Mouse (Mus musculus) adrenal gland, adult 8-10 months (tissue): Measurements from ENCODE around the gene Hnrnpd. TPM values are rescaled to one million over a fixed set of nuclear protein-coding genes. Genes with fewer than 3 reads are reported as not detected.
A peak's percentile ranks its signal among the peaks of the same experiment; 100 is the strongest.

Experiments
- DNase-seq: peaks from one replicate; pipeline ENCODE4 v3.0.0; 2022
- total RNA-seq, 4 experiments: library from RNA; stranded (reverse); gene quantifications; 2 replicates each; pipeline ENCODE4 v1.2.4; 2022

Hnrnpd gene
- total RNA-seq, 4 experiments from 2014 or later: 72.1 to 188 (median 154) TPM

DNA sequence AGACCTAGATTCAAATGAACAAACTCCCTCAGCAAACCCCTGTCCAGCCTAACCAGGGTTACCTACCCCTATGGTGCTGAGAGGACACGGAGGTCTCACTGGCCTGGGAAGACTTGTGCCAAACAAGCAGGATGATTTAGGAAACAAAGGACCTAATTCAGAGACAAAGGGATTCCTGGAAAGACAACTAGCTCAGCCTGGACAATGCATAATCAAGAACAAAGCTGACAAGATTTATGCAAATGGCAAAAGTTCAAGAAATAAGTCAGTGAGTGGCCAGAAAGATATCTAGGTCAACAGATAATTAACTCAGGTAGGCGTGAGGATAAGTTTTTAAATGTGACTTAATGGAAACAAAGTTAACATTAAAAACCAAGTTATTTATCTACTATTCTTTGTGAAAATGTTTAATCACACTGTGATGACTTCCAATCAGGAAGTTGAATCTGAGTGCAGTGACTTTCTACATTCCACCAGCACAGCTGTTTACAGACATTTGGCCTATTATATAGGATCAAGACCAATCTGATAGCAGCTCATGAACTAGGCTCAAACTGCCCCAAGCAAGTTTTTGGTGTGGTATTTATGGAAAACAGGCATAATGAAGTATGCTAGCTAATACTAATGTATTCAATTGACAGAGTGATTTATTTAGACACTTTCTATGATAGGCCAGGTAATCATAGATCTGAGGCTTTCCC, 19.4 kb downstream of the Hnrnpd start:
- no peak for DNase-seq

DNA sequence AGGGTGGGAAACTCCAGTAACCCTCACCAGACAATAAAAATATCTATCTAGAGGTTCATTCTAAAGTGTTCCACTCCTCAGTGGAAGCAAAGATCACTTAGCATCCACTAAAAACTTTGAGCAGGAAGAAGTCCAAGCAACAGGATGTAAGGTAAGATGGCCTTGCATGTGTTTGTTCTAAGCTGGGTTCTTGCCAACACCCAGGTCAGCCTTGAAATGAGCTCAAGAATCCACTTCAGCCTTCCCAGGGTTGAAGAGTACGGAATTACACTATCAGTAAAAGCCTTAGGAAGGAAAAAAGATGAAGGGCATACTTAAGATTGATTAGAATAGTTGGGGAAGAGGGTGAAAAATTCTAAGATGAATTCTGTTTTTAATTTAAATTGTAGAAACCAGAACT, 20.1 kb downstream of the Hnrnpd start:
- no peak for DNase-seq

DNA sequence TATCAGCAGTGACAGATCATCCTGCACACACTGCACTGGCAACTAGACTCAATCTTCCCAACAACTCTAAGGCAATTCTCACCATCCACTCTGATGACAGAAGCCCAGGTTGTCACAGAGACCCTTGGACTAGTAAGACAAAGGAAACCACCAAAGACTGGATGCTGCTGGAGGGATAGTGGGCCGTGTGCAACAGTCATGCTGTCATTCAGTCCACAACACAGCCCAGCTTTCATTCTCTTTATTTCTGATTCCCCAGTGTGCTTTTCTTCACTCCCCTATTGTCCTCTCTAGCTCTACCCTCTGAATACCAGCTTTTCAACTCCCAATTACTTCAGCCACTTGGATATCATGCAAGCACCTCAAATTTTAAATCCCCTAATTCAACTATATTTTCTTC, 24.9 kb downstream of the Hnrnpd start:
- DNase-seq: no peak

DNA sequence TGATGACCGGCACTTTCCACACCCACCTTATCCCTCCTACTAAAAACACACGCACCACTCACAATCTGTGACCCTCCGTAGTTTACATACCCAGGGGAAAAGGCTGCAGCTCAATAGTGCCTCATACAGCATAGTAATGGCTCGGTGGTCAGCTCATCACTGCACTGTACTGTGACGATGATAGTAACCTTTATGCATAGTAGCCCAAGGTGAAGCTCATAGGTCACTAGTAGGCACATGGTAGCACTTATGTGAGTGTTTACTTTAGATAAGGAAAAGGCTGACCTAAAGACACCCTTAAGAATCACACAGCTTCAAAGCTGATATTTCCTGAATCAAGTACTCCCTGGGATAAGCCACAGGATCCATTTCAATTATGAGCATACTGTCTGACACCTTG, 26.2 kb downstream of the Hnrnpd start:
- DNase-seq: no peak

DNA sequence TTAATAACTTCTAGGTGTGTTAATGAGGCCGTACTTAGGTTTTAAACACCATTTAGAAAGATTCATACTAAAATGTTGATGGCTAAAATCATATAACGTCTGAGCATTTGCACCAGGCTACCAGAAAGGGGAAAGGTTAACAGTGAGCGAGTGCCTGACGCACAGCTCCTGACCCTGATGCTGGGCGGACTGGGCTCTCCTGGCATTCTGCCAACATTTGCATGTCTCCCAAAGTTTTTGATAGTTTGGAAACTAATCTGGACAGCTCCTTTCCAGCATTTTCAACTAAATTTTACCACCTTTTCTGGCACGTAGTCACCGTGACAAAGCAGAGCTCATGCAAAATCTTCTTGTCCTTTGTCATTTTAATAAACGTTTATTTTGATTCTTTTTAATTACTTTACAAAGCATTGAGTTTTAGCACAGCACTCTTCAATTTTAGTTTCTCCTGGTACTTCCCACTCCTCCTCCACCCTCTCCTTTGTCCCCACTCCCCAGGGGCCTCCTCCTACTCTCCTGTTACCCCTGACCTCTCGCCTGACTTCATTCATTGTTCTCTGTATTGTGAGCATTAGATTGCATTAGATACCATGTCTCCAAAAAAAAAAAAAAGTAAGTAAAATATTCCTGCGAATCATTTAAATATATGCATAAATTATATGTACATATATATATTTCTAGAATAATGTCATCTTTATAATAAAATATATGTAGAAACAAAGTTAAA, 36.8 kb downstream of the Hnrnpd start:
- peak; percentile 34 for DNase-seq

DNA sequence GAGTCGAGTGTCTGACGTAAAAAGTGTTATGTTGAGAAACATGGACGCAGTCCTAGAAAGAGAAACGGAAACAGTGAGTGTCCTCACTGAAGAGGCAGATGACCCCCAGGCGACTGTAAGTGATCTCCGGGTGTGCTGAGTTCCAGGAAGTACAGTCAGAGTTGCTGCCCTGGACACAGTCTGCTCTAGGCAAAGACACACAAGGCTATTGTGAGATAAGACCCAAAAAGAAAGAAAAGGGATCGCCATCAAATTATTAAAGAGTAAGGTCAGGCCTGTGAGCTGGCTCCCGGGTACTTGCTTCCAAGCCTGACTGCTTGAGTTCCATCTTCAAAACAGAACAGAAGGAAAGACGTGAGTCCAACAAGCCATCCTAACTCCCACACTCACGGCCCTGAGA, 37.5 kb downstream of the Hnrnpd start:
- no peak for DNase-seq

DNA sequence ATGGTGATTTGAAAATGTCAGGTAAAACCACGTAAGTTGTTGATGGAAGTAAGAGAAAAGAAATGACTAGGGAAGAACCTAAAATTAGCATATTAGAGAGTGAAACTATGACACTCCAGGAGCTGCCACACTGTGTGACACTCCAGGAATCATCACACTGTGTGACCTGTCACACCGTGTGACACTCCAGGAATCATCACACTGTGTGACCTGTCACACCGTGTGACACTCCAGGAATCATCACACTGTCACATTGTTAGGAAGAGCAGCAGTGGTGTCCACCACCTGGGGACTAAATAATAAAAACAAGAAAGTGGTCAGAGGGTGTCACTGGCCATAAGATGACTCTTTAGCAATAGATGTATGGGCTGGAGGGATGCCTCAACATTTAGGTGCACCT, 39.3 kb downstream of the Hnrnpd start:
- DNase-seq: no peak

DNA sequence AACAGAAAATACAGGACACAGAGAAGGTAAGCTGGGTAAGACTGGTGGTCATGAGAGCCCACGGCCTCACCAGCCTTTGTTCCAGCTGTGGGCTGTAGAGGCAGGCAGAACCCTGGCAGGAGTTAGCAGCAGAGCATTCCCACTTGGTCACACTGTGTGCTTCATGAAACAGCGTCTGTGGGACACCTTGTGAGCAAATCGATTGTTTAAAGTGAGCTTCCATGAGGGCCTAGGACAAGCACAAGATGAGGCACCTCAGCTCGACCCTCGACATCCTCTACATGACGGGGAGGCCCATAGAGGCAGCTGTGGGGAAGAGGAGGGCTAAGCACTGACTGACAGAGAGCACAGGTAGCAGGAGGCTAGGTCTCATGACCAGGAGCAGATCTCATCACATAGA, 46.8 kb downstream of the Hnrnpd start:
- no peak for DNase-seq

DNA sequence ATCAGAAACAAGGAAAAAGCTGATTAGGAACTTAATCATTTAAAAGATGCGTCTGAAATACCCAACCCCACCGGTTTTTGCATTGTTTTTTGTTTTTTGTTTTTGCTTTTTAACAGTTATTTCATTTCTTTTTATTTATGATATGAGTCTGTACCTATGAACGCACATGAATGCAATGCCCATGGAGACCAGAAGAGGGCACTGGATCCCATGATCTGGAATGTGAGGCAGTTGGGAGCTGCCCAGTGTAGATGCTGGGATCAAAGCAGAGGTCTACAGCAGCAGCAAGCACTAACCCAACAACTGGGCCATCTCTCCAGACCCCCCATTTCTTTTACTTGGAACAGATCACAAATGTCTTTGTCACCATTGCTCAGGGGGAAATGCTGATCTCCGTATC, 50.8 kb downstream of the Hnrnpd start:
- DNase-seq: peak; percentile 28

DNA sequence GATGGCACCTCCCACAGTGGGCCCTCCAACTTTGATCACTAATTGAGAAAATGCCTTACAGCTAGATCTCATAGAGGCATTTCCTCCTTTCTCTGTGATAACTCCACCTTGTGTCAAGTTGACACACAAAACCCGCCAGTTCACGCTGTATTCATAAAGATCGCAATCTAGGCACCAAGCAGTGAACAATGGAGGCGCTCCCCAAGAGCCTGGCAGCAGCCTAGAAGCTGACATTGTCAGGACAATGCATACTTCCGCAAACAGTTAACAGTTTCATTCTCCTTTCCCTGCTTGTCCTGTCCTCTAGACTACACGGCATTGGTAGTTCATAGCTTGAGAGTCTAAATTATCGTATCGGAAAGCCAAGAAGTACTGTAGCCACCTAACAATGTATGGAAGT, 56.7 kb downstream of the Hnrnpd start:
- DNase-seq: no peak

DNA sequence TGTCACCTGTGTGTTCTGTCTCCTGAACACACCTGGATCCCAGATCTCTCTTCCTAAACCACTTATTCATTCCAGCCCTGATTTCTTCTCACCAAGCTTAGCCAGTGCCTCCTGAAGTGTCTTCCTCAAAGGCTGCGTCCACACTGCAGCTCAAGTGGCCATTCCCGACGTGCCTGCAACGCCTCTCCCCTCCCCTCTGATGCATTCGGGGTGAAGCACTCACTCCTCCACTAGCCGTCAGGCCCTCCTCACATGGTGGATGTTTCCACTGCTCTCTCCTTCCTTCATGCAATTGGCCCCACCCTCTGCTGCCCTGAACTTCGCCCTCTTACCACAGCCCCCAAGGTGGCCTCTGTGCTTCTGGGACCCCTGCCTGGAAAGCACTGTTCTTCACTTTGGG, 63.2 kb downstream of the Hnrnpd start:
- DNase-seq: no peak

DNA sequence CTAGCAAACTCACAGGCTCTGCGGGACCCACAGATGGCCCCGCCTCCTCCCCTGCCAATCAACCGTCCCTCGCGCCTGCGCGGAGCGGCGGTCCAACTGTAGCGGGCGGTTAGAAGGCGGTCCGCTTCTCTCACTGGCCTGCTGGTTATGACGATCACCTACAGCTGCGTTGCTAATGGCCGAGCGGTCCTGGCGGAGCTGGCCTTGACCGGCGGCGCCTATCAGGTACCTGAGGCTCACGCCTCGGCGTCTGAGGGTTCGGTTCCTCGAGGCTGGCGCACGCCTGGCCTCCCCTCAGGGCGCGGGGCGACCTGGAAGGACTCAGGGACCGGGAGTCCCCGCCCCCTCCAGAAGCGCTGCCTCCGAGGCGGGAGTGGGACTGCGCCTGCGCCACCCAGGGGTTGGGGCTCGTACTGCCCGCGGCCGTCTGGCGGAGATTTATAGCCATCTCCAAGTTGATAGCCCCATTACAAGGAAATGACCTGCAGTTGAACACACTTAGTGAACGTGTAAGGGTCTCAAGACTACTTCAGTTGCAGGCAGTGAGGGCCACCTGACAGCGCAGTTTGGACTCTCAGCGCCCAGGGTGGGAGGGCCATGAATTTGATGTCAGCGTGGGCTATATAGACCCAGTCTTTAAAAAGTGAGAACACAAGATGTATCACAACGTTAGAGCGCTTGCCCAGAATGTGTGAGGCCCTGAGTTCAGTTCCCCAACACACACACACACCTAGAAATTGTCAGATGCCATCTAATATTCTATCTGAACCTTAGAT, 72.4 kb downstream of the Hnrnpd start, which contains the start of gene Vamp9:
Gene Vamp9 (plus strand): TSS at position 74 of the 776 bp plus-strand sequence.
- DNase-seq: peak; percentile 94

Other genes with a start within 250 kb of the Hnrnpd start
- 10 to 100 TPM in 3 of 4 experiments, 1 to 10 TPM in 1; 9.8 to 14.6 (median 11.0) TPM for gene Rasgef1b, start 249.9 kb downstream of the Hnrnpd start, total RNA-seq
- gene Vamp9, start 72.7 kb downstream of the Hnrnpd start, total RNA-seq: 1 to 10 TPM in 2 of 4 experiments, not detected in 2; 1.3 to 1.5 TPM
- gene 4930524J08Rik, start 123 bp upstream of the Hnrnpd start, total RNA-seq: 1 to 10 TPM; 1.2 to 2.2 (median 1.7) TPM
- 100 to 1,000 TPM in 3 of 4 experiments, 10 to 100 TPM in 1; 73.6 to 207 (median 150) TPM for gene Hnrnpdl, start 60.7 kb upstream of the Hnrnpd start, total RNA-seq
- 10 to 100 TPM; 38.5 to 54.6 (median 41.4) TPM for gene Enoph1, start 61.0 kb upstream of the Hnrnpd start, total RNA-seq
- 10 to 100 TPM; 14.4 to 25.7 (median 18.3) TPM for gene Tmem150c, start 180.9 kb upstream of the Hnrnpd start, total RNA-seq